25 mouse cellular contexts compared by ENCODE assay signal in the genomic region with DNA sequence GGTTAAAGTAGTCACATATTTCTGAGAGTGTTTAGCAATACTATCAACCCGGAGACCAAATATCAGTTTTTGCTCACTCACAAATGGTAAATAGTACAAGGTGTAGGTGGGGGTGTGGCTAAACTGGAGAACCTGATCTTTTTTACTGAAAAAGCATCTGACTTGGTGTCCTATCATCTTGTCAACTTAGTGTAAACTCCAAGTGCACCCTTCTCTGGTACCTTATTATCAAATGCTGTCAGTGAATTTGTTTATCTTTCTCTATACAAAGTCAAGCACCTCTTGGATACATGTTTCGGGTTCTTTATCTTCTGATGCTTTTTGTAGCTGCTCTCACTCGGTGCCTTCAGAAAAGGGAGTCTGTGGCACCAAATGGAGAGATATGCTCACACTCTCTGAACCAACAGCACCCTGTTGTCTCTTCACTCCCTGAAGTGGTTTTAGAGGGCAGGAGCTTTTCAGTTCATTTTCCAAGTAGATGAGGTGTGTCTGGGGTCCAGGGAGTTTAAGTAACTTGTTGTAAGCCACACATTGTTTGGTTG.
DNase-seq lines count a peak whose midpoint lies in the region; ATAC-seq and TF ChIP-seq lines count a peak whose summit lies in the region.
"Had no signal": no experiment of that assay in that cellular context is flagged by ENCODE, and none has a peak within 500 bp of the region (broad histone marks: within the 10 kb centered on the region; RNA-seq: fewer than 3 reads in every experiment).

No protein-coding gene starts in this region.

- no peaks in the 10 kb centered on the region for H3K36me3 ChIP-seq in ES-Bruce4 (ENCODE audit: control insufficient read depth, insufficient read depth, low read length, poor library complexity, severe bottlenecking)
- H3K36me3 ChIP-seq in liver, embryonic 16.5 days (ENCODE audit: control insufficient read depth, insufficient read depth): no peaks in the 10 kb centered on the region
- H3K36me3 ChIP-seq: embryonic facial prominence, embryonic 15.5 days; forebrain, embryonic 10.5 days; heart, embryonic 15.5 days; hindbrain, embryonic 15.5 days had no signal

- peak; percentile 61 for ATAC-seq in liver, embryonic 16.5 days (ENCODE audit: low read depth)
- ATAC-seq: CD4-positive, CD25-positive, alpha-beta regulatory T cell, adult 4 months; forebrain, embryonic 14.5 days had no signal

- TF ChIP-seq POLR2A in ES-Bruce4 (IDR thresholded peaks at IDR 0.05; ENCODE audit: insufficient read depth, low read length): no peak

- no peak for TF ChIP-seq CTCF in ES-Bruce4 (IDR thresholded peaks at IDR 0.05; ENCODE audit: low read depth, low read length)

- no peak for TF ChIP-seq EP300 in ES-Bruce4 (IDR thresholded peaks at IDR 0.05; ENCODE audit: insufficient read depth, low read depth, low read length)

- no peaks in the 10 kb centered on the region for H3K27me3 ChIP-seq in ES-Bruce4 (ENCODE audit: control insufficient read depth, insufficient read depth, low read length, poor library complexity, severe bottlenecking)
- no peaks in the 10 kb centered on the region; the same call in 1 of the 2 replicates for H3K27me3 ChIP-seq in liver, embryonic 16.5 days (ENCODE audit: control insufficient read depth, insufficient read depth, low read depth, low read length)
- H3K27me3 ChIP-seq: heart, embryonic 15.5 days had no signal

- peak; percentile 1 for DNase-seq in heart, adult 11 months
- DNase-seq in heart, postnatal 36 days: no peak
- peak; percentile 21 for DNase-seq in c-Kit-positive CD71-positive TER-119-negative erythroid progenitor cells, embryonic 14.5 days (ENCODE audit: low read depth)
- DNase-seq in left cerebral cortex, postnatal 14 days (ENCODE audit: low spot score in 2 of 2): no peak
- no peak for DNase-seq in urinary bladder, adult 18-20 months (ENCODE audit: low spot score in 2 of 2)
- DNase-seq in layer of hippocampus, adult 18-20 months (ENCODE audit: low spot score in 2 of 2): no peak
- DNase-seq: adrenal gland, adult 8-10 months; adrenal gland, postnatal 36 days; B cell, adult 2 months; cerebellum, adult 11 months; cerebellum, adult 8-10 months; cerebellum, postnatal 14 days; embryo, embryonic 11 days; heart, adult 2 months; heart, postnatal 14 days had no signal

- intact Hi-C loops in heart, postnatal 36 days (cut with DNase I): no loop called here
- intact Hi-C loops in left cerebral cortex, postnatal 14 days (cut with DNase I): no loop called here

- no peak overlapping the region for H3K9ac ChIP-seq in ES-Bruce4 (ENCODE audit: low read depth, poor library complexity, severe bottlenecking)
- H3K9ac ChIP-seq in liver, embryonic 16.5 days (ENCODE audit: low read depth, low read length): no peak overlapping the region
- H3K9ac ChIP-seq: embryonic facial prominence, embryonic 15.5 days; heart, embryonic 15.5 days; hindbrain, embryonic 15.5 days had no signal

- no peak overlapping the region for H3K4me3 ChIP-seq in ES-Bruce4 (ENCODE audit: low read depth, low read length)
- no peak overlapping the region for H3K4me3 ChIP-seq in liver, embryonic 16.5 days (ENCODE audit: low read depth, low read length)
- H3K4me3 ChIP-seq: embryonic facial prominence, embryonic 15.5 days; erythroblast, embryonic 14.5 days; forebrain, embryonic 10.5 days; heart, adult 2 months; heart, embryonic 15.5 days; hindbrain, embryonic 15.5 days had no signal

- no peak overlapping the region for H3K4me2 ChIP-seq in liver, embryonic 16.5 days (ENCODE audit: low read depth, low read length)
- H3K4me2 ChIP-seq: embryonic facial prominence, embryonic 15.5 days; heart, embryonic 11.5 days; heart, embryonic 15.5 days; hindbrain, embryonic 15.5 days had no signal

- H3K27ac ChIP-seq in ES-Bruce4 (ENCODE audit: insufficient read depth, low read length): 0 out of 2 replicates have a peak overlapping the region, but pooled peaks have one; percentile 19
- no peak overlapping the region for H3K27ac ChIP-seq in liver, embryonic 16.5 days (ENCODE audit: low read length)
- H3K27ac ChIP-seq: embryonic facial prominence, embryonic 15.5 days; forebrain, embryonic 10.5 days; heart, adult 2 months; heart, embryonic 15.5 days; hindbrain, embryonic 15.5 days had no signal

- whole genome bisulfite sequencing in liver, embryonic 16.5 days (ENCODE audit: insufficient replicate concordance): 19% methylated on average over 3 of the region's 3 CpGs

- H3K4me1 ChIP-seq in ES-Bruce4 (ENCODE audit: control insufficient read depth, insufficient read depth, low read length): no peaks in the 10 kb centered on the region
- no peaks in the 10 kb centered on the region; the same call in none of the 2 replicates for H3K4me1 ChIP-seq in liver, embryonic 16.5 days (ENCODE audit: control insufficient read depth, low read depth, low read length)
- H3K4me1 ChIP-seq: embryonic facial prominence, embryonic 15.5 days; hindbrain, embryonic 15.5 days had no signal

- no peaks in the 10 kb centered on the region for H3K9me3 ChIP-seq in ES-Bruce4 (replicated peaks; ENCODE audit: control insufficient read depth, insufficient read depth, low read length, poor library complexity, severe bottlenecking)
- no peaks in the 10 kb centered on the region for H3K9me3 ChIP-seq in liver, embryonic 16.5 days (replicated peaks; ENCODE audit: control insufficient read depth, low read length)
- H3K9me3 ChIP-seq: embryonic facial prominence, embryonic 15.5 days; forebrain, embryonic 10.5 days; heart, embryonic 15.5 days; hindbrain, embryonic 15.5 days had no signal

Comparison
In these comparisons a context has a peak if more than half of its experiments do, and no peak if none do; other contexts are left out.
1. DNase-seq: peak in heart, adult 11 months (single experiment) and c-Kit-positive CD71-positive TER-119-negative erythroid progenitor cells, embryonic 14.5 days (single experiment); none in heart, postnatal 36 days (0 of 2), left cerebral cortex, postnatal 14 days (0 of 2), urinary bladder, adult 18-20 months (0 of 2) and layer of hippocampus, adult 18-20 months (0 of 2).